Mouse (Mus musculus) hindbrain, postnatal 0 days (tissue): Measurements from ENCODE around the gene Henmt1. TPM values are rescaled to one million over a fixed set of nuclear protein-coding genes. Genes with fewer than 3 reads are reported as not detected.

Experiments
- ATAC-seq: fragments of 200-750 bp; cut with Nextera tagmentation; 2 replicates; pipeline ENCODE4 v1.8.0; 2017; ENCODE audit warnings: mild to moderate bottlenecking, moderate TSS enrichment, moderate library complexity
- DNase-seq: peaks from one replicate; pipeline ENCODE4 v3.0.0-alpha.2; 2015; ENCODE audit warnings: low spot score
- H3K27ac ChIP-seq: fragments of 300-500 bp; sonication (generic); 2 replicates; pipeline ENCODE4 v1.5.1; 2014; ENCODE audit warnings: mild to moderate bottlenecking
- H3K27me3 ChIP-seq: fragments of 300-500 bp; sonication (generic); 2 replicates; pipeline ENCODE4 v1.6.1; 2014; ENCODE audit warnings: low read length, mixed read lengths; ENCODE audit not compliant: insufficient read depth
- H3K36me3 ChIP-seq: fragments of 300-500 bp; sonication (generic); 2 replicates; pipeline ENCODE4 v1.6.1; 2014; ENCODE audit warnings: low read length, mixed read lengths; ENCODE audit not compliant: insufficient read depth
- H3K4me1 ChIP-seq: fragments of 300-500 bp; sonication (generic); 2 replicates; pipeline ENCODE4 v1.6.1; 2014; ENCODE audit warnings: antibody characterized with exemption, low read length, mixed read lengths; ENCODE audit not compliant: insufficient read depth
- H3K4me2 ChIP-seq: fragments of 300-500 bp; sonication (generic); 2 replicates; pipeline ENCODE4 v1.6.1; 2014; ENCODE audit warnings: low read depth, mild to moderate bottlenecking, low read length, moderate library complexity, mixed read lengths
- H3K4me3 ChIP-seq: fragments of 300-500 bp; sonication (generic); 2 replicates; pipeline ENCODE4 v1.5.1; 2014; ENCODE audit warnings: low read length
- H3K9ac ChIP-seq: fragments of 300-500 bp; sonication (generic); replicated peaks from 2 replicates; pipeline ENCODE4 v1.6.1; 2014; ENCODE audit warnings: mild to moderate bottlenecking, low read length, moderate library complexity, mixed read lengths
- H3K9me3 ChIP-seq: fragments of 300-500 bp; sonication (generic); 2 replicates; pipeline ENCODE4 v1.6.1; 2016; ENCODE audit warnings: low read length, mixed read lengths
- CTCF ChIP-seq: IDR thresholded peaks from 2 replicates; pipeline ENCODE4 v1.5.1; 2016; ENCODE audit warnings: antibody characterized with exemption, control low read depth, low read depth
- WGBS: fragments of 180-500 bp; shearing (Covaris S2); extraction: QIAGEN DNeasy Blood & Tissue Kit; methylation state at CpG from one replicate; pipeline ENCODE4 v1.1.7; 2014; 5-methylcytosine and 5-hydroxymethylcytosine counted together
- polyA plus RNA-seq: library from polyadenylated mRNA; unstranded; fragments of >200 nt; fragmentation: Nextera tagmentation; extraction: Ambion mirVana; gene quantifications from 2 replicates; pipeline ENCODE4 v1.2.1, GENCODE M21; 2015
- total RNA-seq: library from RNA; depleted of rRNA; stranded (reverse); fragments of >200 nt; gene quantifications from 2 replicates; pipeline ENCODE4 v1.2.3, GENCODE M21; 2014

The Henmt1 gene
- total and polyA plus RNA-seq, 2 experiments from 2014 or later: 2.0 to 2.2 TPM

DNA sequence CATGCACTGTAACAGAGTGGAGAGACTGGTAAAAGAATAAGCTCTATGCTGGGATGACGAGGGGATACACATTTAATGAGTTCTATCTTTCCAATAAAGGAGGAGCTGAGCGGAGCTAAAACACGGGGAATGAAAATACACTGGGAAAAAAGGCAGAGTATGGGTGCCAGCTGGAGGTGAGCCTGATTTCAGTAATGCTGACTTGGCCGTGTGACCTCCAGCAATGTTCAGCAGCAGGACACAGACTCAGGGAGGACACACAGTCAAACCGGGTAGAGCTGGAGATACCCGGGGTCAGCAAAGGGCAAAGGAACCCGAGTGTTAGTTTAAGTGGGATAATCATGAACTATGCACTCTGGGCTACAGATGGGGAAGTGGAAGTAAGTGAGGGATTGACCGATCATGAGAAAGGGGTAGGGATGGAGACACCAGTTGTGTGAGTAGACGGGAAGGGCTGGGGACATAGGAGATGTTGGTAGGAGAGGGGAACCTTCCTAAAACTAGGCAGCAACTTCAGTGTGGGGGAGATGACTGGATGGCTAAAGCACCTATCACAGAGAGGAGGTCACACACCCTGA is 50.4 kb downstream of the Henmt1 start:
- no peak for ATAC-seq
- H3K9me3 ChIP-seq: no peaks in the 10 kb centered on the region
- H3K4me1 ChIP-seq: no peaks in the 10 kb centered on the region
- H3K27ac ChIP-seq: no peak overlapping the region
- WGBS: 83% methylated on average over 9 of the region's 9 CpGs
- H3K9ac ChIP-seq: no peak overlapping the region
- TF ChIP-seq CTCF: no peak
- no peak for DNase-seq
- H3K36me3 ChIP-seq: peaks cover 15% of the 10 kb centered on the region; the same call in 1 of the 2 replicates
- no peak overlapping the region for H3K4me3 ChIP-seq
- H3K4me2 ChIP-seq: no peak overlapping the region
- H3K27me3 ChIP-seq: no peaks in the 10 kb centered on the region

DNA sequence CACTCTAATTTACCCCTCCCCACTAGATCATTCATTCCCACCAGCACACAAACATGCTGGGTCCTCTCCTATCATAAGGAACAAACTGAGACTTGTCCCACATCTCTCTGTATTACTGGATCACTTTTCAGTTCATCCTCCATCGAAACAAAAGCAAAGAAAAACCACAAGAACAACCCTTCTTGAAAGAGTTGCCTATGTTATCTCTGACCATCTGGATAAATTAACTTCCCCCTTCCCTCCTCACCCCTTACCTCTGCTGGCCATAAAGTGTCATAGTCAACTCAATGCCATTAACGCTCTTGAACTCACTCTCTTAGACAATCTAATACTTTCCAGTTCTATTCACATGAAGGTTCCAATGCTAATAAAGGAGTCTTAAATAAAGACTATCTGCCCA is 54.8 kb downstream of the Henmt1 start:
- Histone ChIP-seq H3K4me1 (no peaks in the 10 kb centered on the region), H3K27ac (no peak overlapping the region), H3K4me3 (no peak overlapping the region), H3K4me2 (no peak overlapping the region), H3K9me3 (no peaks in the 10 kb centered on the region), H3K36me3 (peaks cover under 1% of the 10 kb centered on the region; the same call in 1 of the 2 replicates), H3K9ac (no peak overlapping the region), H3K27me3 (no peaks in the 10 kb centered on the region)
- 94% methylated on average over 2 of the region's 2 CpGs for WGBS
- DNase-seq: no peak
- no peak for TF ChIP-seq CTCF
- no peak for ATAC-seq

DNA sequence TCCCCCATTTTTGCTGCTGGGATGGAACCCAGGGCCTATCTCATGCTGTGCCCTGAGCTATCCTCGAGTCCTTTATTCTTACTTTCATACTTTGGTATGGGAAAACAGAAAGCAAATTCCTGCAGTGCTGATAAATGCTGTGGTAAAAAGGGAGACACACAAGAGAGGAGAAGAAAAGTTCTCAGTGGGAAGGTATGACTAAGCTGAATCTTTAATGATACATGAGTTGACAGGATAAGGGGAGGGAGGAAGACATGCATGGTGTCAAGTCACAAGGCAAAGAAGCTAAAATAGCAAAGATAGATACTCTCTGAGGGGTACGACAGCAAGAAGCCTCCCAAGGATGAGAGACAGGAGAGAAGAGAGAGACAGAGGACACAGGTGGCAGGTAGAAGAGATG is 55.7 kb downstream of the Henmt1 start:
- H3K9ac ChIP-seq: no peak overlapping the region
- H3K27ac ChIP-seq: no peak overlapping the region
- H3K4me1 ChIP-seq: no peaks in the 10 kb centered on the region
- 89% methylated on average over 2 of the region's 2 CpGs for WGBS
- no peaks in the 10 kb centered on the region; the same call in 1 of the 2 replicates for H3K36me3 ChIP-seq
- H3K4me3 ChIP-seq: no peak overlapping the region
- ATAC-seq (no peak), DNase-seq (no peak)
- H3K4me2 ChIP-seq: no peak overlapping the region
- TF ChIP-seq CTCF: no peak
- no peaks in the 10 kb centered on the region for H3K27me3 ChIP-seq
- no peaks in the 10 kb centered on the region for H3K9me3 ChIP-seq

DNA sequence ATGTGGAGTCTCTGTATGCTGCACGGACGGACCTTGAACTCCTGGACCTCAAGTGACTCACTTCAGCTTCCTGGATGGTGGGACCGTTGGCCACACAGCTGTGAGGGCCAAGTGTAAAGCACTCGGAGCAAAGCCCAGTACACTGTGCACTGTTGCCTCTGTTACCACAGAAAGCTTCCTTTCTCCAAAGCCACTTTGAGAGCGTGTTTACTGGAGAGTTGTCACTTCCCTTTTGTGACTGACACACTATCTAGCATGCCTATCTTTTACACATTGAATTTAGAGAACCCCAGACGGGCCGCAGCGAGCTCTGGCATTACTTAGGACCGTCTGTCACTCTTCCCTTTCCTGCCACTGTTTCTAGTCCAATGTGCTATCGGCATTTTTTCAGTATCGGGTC is 57.6 kb downstream of the Henmt1 start:
- Histone ChIP-seq H3K4me2 (no peak overlapping the region), H3K27me3 (no peaks in the 10 kb centered on the region), H3K36me3 (peaks cover 5% of the 10 kb centered on the region; the same call in 1 of the 2 replicates), H3K9me3 (no peaks in the 10 kb centered on the region), H3K27ac (no peak overlapping the region), H3K4me1 (no peaks in the 10 kb centered on the region), H3K9ac (no peak overlapping the region), H3K4me3 (no peak overlapping the region)
- no peak for TF ChIP-seq CTCF
- ATAC-seq: no peak
- DNase-seq: no peak
- WGBS: 84% methylated on average over 11 of the region's 11 CpGs

DNA sequence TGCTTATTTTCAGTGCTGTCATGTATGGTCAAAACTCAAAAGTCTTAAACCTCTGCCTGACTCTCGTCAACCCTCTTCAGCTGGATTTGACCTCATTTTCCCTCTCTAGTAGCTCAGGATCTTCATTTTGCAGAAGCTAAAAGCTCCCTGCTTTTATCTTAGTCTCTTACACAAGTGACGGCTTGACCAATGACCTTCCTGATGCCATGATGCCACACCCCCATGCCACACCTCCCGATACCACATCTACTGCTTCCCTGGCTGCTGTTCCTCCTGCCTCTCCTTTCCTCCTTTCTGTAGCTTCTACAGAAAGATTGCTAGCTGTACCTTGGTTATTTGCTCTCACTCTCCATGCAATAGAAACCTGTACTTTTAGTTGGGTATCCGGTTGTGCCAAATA is 58.1 kb downstream of the Henmt1 start:
- ATAC-seq: no peak
- Histone ChIP-seq H3K9me3 (no peaks in the 10 kb centered on the region), H3K4me1 (no peaks in the 10 kb centered on the region), H3K27ac (no peak overlapping the region), H3K9ac (no peak overlapping the region), H3K27me3 (no peaks in the 10 kb centered on the region), H3K4me2 (no peak overlapping the region), H3K4me3 (no peak overlapping the region), H3K36me3 (peaks cover 5% of the 10 kb centered on the region; the same call in 1 of the 2 replicates)
- TF ChIP-seq CTCF: no peak
- no peak for DNase-seq
- 69% methylated on average over 4 of the region's 4 CpGs for WGBS

DNA sequence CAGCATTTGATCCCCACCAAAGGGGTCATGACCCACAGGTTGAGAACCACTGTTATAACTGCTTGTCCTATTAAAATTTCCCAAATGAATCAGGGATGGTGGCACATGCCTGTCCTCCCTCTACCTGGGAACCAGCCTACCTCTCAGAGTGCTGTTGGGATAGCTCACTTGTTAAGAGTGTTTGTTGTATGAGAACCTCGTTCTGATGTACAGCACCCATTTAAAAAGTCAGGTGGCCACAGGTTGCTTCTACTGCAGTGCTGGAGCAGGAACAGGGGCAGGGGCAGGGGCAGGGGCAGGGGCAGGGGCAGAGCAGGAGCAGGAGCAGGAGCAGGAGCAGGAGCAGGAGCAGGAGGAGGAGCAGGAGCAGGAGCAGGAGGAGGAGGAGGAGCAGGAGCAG is 59.5 kb downstream of the Henmt1 start:
- Histone ChIP-seq H3K27me3 (no peaks in the 10 kb centered on the region), H3K36me3 (peaks cover 5% of the 10 kb centered on the region; the same call in 1 of the 2 replicates), H3K4me1 (no peaks in the 10 kb centered on the region), H3K27ac (no peak overlapping the region), H3K4me2 (no peak overlapping the region), H3K9ac (no peak overlapping the region), H3K4me3 (no peak overlapping the region), H3K9me3 (no peaks in the 10 kb centered on the region)
- WGBS: 83% methylated on average over 1 of the region's 1 CpGs
- DNase-seq: no peak
- no peak for ATAC-seq
- no peak for TF ChIP-seq CTCF

DNA sequence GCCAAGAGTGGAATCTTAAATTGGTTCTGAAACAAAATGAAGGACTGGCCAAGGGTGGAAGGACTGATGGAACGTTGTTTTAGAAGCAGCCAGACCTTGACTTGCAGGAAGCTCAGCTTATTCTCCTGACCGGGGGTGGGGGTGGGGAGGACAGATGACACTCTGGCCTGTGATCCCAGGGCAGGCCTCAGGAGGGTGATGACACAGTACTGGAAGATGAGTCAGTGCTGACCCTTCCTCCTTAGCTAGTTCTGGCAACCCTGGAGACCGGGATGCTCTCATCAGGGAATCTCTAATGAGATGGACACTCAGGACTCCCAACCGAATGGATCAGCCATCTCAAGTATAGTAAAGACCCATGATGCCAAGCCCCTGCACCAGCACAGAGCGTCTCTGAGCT is 66.1 kb downstream of the Henmt1 start:
- no peak for TF ChIP-seq CTCF
- DNase-seq: no peak
- Histone ChIP-seq H3K27me3 (no peaks in the 10 kb centered on the region), H3K4me3 (no peak overlapping the region), H3K4me1 (no peaks in the 10 kb centered on the region), H3K9me3 (no peaks in the 10 kb centered on the region), H3K36me3 (peaks cover 5% of the 10 kb centered on the region; the same call in 1 of the 2 replicates), H3K27ac (no peak overlapping the region), H3K4me2 (no peak overlapping the region), H3K9ac (no peak overlapping the region)
- 83% methylated on average over 5 of the region's 5 CpGs for WGBS
- no peak for ATAC-seq
